Mouse (Mus musculus): Measurements from ENCODE around the gene Ctso.

The Ctso gene

GRCm38 (mm10) chr3:81951785-81952184 lies 19.4 kb downstream of the Ctso start:
- DNase-seq (ENCODE audit: low spot score in 2 of 2), result no peak

DNA sequence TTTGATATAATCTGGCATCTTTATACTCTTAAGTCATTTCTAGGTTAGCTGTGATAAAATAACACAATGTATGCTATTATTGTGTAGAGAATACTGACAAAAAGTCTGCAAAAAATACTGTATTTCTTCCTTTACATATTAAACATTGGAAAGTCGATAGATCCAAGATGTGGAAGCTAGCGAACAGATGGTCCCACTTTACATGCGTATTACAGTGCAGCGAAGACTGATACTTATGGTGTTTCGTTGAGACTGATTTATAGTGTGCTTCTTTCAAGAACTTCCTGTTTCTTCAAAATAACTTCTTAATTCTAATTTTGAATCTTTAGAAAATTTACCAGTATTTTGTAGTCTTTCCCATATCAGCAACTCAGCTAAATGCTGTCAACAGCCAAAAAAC lies 25.1 kb downstream of the Ctso start:
- DNase-seq (ENCODE audit: low spot score in 2 of 2), result no peak

DNA sequence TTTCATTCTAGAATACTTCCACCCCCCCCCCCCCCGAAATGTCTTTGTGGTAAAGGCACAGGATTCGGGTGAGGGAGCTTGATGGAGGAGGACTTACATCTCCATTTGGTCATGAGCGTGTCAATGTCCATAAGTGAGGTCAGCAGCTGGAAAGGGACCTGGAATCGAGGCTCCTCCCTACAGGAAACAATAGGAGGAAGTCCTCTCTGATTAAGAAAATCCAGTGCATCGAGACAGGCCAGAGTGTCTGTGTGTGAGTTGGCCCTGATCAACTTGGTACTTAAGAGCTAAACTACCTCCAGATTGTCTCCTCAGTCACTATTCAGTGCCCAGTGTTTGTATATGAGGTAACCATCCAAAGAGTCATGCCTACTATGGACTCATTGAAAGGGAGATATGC lies 28.9 kb downstream of the Ctso start:
- DNase-seq (ENCODE audit: low spot score in 2 of 2), result no peak

- no peak for DNase-seq (ENCODE audit: low spot score in 2 of 2)
These were observed 31.4 kb downstream of the Ctso start for GRCm38 (mm10) chr3:81963768-81964167.

GRCm38 (mm10) chr3:81964596-81964995 lies 32.2 kb downstream of the Ctso start:
- DNase-seq (ENCODE audit: low spot score in 2 of 2), result no peak

DNA sequence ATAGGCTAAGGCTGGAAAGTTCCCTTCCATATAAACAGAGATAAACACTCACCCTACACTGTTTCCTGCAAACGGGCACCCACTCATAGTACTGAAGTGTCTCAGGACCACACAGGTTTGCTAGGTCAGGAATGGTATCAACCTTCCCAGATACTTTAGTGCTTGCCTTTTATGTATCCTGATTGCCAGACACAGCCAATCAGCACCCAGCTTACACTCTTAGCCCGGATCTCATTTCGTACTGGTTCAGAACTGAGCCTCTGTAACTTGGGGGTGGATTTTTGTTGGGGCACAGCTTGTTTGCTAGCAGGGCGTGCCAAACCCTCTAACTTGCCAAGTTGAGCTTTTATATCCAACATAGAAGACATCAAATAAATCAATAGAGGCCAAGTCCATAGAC lies 43.2 kb downstream of the Ctso start:
- DNase-seq (ENCODE audit: low spot score in 2 of 2), result no peak

- no peak for DNase-seq (ENCODE audit: low spot score in 2 of 2)
These were observed 43.7 kb downstream of the Ctso start, which contains the start of gene Tdo2 for GRCm38 (mm10) chr3:81976102-81976501. Gene Tdo2 (minus strand): TSS chr3:81976202.

DNA sequence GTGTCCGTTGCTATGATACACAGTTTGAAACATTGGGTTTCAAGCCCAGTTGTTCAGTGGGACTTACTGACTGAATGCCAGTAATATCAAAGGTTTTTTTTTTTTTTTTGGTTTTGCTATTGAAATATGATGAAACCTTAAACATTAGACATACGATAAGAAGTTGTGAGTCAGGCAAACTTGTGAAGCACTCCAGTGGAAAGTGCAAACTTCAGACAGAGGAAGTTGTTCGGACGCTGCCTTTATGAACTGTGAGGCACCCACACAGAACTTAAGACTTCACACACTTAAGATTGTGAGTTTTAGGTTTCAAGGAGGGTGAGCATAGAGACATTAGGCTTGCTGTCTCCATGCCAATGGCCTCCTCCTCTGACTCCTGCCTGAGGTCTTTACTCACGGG lies 49.2 kb downstream of the Ctso start:
- no peak for DNase-seq (ENCODE audit: low spot score in 2 of 2)

DNA sequence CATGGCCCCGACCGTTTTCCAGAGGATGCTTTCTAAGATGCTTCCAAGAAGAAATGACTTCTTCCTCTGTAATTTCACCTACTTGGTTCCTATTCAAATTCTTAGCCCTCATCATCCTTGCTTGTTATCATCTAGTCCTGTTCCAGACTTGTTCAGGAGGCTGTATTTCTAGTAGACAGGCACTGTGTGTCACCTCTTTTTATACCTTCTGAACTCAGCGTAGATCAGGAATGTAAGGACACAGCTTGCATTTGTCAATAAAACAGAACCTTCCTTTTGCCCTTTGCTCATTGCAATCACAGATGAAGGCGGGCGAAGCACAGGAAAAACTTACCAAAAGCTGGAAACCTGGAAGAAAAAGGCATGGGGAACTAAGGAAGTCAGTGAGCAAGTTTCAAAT lies 49.6 kb downstream of the Ctso start, which contains the start of gene Asic5:
Gene Asic5 (plus strand): TSS at position 301 of the 400 bp plus-strand sequence.
- no peak for DNase-seq (ENCODE audit: low spot score in 2 of 2)

- DNase-seq (ENCODE audit: low spot score in 2 of 2), result no peak
These were observed 50.9 kb downstream of the Ctso start for GRCm38 (mm10) chr3:81983120-81983895.

DNA sequence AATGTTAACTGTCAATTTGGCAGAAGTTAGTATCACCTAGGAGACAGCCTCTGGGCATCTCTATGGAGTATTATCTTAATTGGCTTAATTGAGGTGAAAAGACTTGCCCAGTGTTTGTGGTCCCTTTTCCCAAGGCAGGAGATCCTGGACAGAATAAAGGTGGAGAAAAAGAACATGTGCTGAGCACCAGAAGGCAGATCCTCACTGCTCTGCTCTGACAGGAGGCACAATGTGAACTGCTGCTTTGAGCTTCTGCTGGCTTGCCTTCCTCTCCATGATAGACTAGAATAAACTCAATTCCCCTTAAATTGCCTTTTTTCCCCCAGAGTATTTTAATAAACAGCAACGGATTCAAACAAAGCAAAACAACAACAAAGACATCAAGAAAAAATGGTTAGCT lies 52.7 kb downstream of the Ctso start:
- no peak for DNase-seq (ENCODE audit: low spot score in 2 of 2)

- DNase-seq (ENCODE audit: low spot score in 2 of 2), result no peak
These were observed 53.7 kb downstream of the Ctso start for GRCm38 (mm10) chr3:81986103-81986502.

DNA sequence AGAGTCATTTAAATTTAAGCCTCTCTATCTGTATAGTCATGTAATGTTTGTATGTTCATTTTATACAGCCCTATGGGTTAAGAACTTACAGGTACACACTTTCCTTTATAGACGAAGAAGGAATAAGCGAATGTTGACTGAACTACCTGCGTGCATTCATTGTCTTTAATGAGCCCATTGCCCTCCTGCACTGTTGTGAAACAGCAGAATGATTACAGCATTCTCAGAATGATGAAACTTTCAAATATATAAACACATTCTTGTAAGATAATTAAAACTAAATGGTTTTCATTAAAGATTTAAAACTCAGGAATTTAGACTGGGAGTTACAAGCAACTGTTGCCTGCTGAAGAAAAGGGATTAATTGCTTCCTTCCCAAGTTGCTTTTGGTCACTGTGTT lies 55.2 kb downstream of the Ctso start:
- DNase-seq (ENCODE audit: low spot score in 2 of 2), result no peak

DNA sequence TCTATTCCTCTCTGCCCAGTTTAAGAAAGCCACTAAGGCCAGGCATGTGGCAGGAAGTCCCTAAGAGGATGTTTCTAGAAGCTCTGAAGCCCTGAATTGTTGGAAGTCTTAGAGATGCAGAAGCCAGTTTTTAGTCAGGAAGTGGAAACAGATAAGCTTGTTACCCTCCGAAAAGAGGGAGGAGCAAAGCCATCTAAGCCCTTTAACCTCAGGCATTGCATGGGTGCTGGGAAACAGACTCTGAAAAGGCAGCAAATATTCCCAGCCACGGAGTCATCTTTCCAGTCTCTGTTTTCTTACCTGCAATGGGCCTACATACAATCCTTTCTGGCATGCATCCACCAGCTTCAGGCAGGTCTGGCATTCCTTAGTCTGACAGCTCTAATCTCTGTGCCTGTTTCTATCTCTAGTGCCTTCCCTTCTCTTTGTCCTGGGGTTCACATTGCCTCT lies 57.3 kb downstream of the Ctso start:
- DNase-seq (ENCODE audit: low spot score in 2 of 2), result no peak

DNA sequence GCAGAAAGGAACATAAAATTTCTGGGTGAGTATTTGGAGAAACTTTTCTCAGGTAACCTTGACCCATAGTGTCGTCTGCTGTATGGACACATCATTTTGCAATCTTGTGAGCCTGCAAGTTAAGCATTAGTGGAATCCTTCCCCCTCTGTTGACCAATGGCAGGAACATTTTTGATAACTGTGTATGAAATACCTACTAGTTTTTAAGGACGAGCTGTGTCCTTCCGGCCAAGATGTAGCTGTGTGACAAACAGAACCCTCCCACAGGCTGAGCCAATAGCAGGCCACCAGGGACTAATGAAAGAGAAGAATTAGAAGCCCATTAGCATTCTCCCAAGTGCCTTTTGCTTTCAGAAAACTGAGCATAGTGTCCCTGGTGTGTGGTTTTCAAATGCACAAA lies 58.1 kb downstream of the Ctso start:
- no peak for DNase-seq (ENCODE audit: low spot score in 2 of 2)

DNA sequence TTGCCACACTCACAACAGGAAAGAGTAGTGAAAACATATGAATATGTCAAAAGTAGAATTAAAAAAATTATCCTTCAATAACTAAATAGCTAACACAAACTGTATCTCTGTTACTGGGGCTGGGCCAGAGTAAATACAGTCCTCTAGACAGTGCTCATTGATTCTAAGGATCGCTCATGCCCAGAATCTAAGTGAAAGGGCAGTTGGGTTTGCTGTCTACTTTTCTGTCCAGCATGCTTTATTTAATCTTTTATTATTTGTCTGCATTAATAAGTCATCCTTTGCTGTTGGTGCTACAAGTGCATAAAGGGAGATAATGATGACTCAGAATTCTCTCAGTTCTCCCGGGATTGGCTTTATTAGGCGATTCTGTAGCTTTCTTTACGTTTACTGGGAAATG lies 63.0 kb downstream of the Ctso start:
- no peak for DNase-seq (ENCODE audit: low spot score in 2 of 2)

GRCm38 (mm10) chr3:81995988-81996387 lies 63.6 kb downstream of the Ctso start:
- peak in 1 of 2 experiments; percentile 15 for DNase-seq (ENCODE audit: low spot score in 2 of 2)

All from thymus, postnatal 10 days (tissue).